Mouse (Mus musculus): ENCODE results near the gene Olfr222. TPM values are rescaled to one million over a fixed set of nuclear protein-coding genes. Genes with fewer than 3 reads are reported as not detected.
A peak's percentile ranks its signal among the peaks of the same experiment; 100 is the strongest.

The Olfr222 gene
- polyA plus RNA-seq, 1 experiment from 2014 or later, result not detected

GRCm38 (mm10) chr11:59530221-59530620 is 45.8 kb downstream of the Olfr222 start:
- no peak for TF ChIP-seq CTCF (IDR thresholded peaks at IDR 0.05; ENCODE audit: low read depth)
- H3K27ac ChIP-seq (ENCODE audit: low read depth), result no peak overlapping the region
- H3K4me1 ChIP-seq (ENCODE audit: insufficient read depth), result no peaks in the 10 kb centered on the region
- H3K9ac ChIP-seq, result no peak overlapping the region
- no peaks in the 10 kb centered on the region for H3K27me3 ChIP-seq (ENCODE audit: insufficient read depth, low read length)
- H3K36me3 ChIP-seq (ENCODE audit: insufficient read depth), result no peaks in the 10 kb centered on the region
- no peak for DNase-seq
- no peak for ATAC-seq (ENCODE audit: insufficient read depth)
- H3K4me3 ChIP-seq (ENCODE audit: low read depth, low read length), result no peak overlapping the region
- no peaks in the 10 kb centered on the region for H3K9me3 ChIP-seq (ENCODE audit: low read depth, low read length)
- WGBS, result 70% methylated on average over 5 of the region's 5 CpGs
- H3K4me2 ChIP-seq, result no peak overlapping the region

DNA sequence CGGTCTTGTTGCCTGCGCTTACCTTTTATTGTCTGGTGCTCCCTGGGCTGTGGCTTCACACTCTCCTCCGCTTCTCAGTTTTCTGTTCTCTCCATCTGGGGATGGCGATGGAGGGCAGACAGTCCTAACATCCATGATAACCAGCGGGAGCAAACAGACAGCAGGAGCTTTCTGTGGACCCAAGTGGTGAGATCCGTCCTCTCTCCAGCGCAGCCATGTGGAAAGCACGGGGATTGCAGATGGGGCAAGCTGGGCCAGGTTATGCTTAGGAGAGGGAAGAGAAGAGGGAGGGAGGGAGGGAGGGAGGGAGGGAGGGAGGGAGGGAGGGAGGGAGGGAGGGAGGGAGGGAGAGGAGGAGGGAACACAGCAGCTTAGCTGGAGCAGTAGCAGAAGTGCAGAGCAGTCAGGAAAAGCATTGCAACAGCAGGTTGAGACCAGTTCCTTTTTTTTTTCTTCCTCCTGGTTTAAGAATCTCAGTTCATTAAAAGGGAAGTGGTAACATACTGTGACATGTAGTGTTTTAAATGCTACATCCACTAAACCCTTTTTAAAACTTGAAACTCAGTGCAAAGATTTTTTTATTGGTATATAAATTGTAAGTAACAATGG is 49.5 kb downstream of the Olfr222 start, which contains the start of gene Zkscan17:
TSS of gene Zkscan17 (minus strand) at position 280 of the 609 bp plus-strand sequence.
- H3K27ac ChIP-seq (ENCODE audit: low read depth), result no peak within 1 kb of the TSS

GRCm38 (mm10) chr11:59525237-59525636 is 50.8 kb downstream of the Olfr222 start:
- Histone ChIP-seq H3K27me3 (ENCODE audit: insufficient read depth, low read length) (no peaks in the 10 kb centered on the region), H3K4me3 (ENCODE audit: low read depth, low read length) (no peak overlapping the region), H3K9me3 (ENCODE audit: low read depth, low read length) (no peaks in the 10 kb centered on the region), H3K27ac (ENCODE audit: low read depth) (no peak overlapping the region), H3K4me2 (no peak overlapping the region), H3K9ac (no peak overlapping the region), H3K36me3 (ENCODE audit: insufficient read depth) (no peaks in the 10 kb centered on the region), H3K4me1 (ENCODE audit: insufficient read depth) (no peaks in the 10 kb centered on the region)
- TF ChIP-seq CTCF (IDR thresholded peaks at IDR 0.05; ENCODE audit: low read depth), result peak; percentile 82
- DNase-seq (peak; percentile 93), ATAC-seq (ENCODE audit: insufficient read depth) (no peak)
- 7% methylated on average over 10 of the region's 10 CpGs for WGBS

More for the DNA sequence above, 49.5 kb downstream of the Olfr222 start, which contains the start of gene Zkscan17:
- Histone ChIP-seq H3K4me1 (ENCODE audit: insufficient read depth) (no peaks in the 10 kb centered on the region), H3K9ac (no peak within 1 kb of the TSS), H3K4me2 (no peak within 1 kb of the TSS), H3K36me3 (ENCODE audit: insufficient read depth) (no peaks in the 10 kb centered on the region), H3K9me3 (ENCODE audit: low read depth, low read length) (no peaks in the 10 kb centered on the region), H3K27me3 (ENCODE audit: insufficient read depth, low read length) (no peaks in the 10 kb centered on the region), H3K4me3 (ENCODE audit: low read depth, low read length) (no peak within 1 kb of the TSS)
- DNase-seq (no peak), ATAC-seq (ENCODE audit: insufficient read depth) (no peak)
- TF ChIP-seq CTCF (IDR thresholded peaks at IDR 0.05; ENCODE audit: low read depth), result peak; percentile 28
- 44% methylated on average over 8 of the region's 8 CpGs for WGBS

GRCm38 (mm10) chr11:59524150-59524549 is 51.9 kb downstream of the Olfr222 start:
- Histone ChIP-seq H3K36me3 (ENCODE audit: insufficient read depth) (no peaks in the 10 kb centered on the region), H3K27me3 (ENCODE audit: insufficient read depth, low read length) (no peaks in the 10 kb centered on the region), H3K4me2 (no peak overlapping the region), H3K27ac (ENCODE audit: low read depth) (no peak overlapping the region), H3K4me1 (ENCODE audit: insufficient read depth) (no peaks in the 10 kb centered on the region), H3K4me3 (ENCODE audit: low read depth, low read length) (no peak overlapping the region), H3K9me3 (ENCODE audit: low read depth, low read length) (no peaks in the 10 kb centered on the region), H3K9ac (no peak overlapping the region)
- 95% methylated on average over 2 of the region's 2 CpGs for WGBS
- DNase-seq, result no peak
- no peak for ATAC-seq (ENCODE audit: insufficient read depth)
- 0 out of 2 replicates have a peak, but pooled peaks have one; percentile 20 for TF ChIP-seq CTCF (IDR thresholded peaks at IDR 0.05; ENCODE audit: low read depth)

Other genes starting within 250 kb of the Olfr222 start
- not detected in 2 replicates for gene Prss38, start 200.6 kb downstream of the Olfr222 start, polyA plus RNA-seq (2014; fragmentation: Nextera tagmentation; extraction: Ambion mirVana)
- 11.5 and 11.7 TPM in 2 replicates for gene Jmjd4, start 126.2 kb downstream of the Olfr222 start, polyA plus RNA-seq (2014; fragmentation: Nextera tagmentation; extraction: Ambion mirVana)
- 87.3 and 97.4 TPM in 2 replicates for gene Snap47, start 125.0 kb downstream of the Olfr222 start, polyA plus RNA-seq (2014; fragmentation: Nextera tagmentation; extraction: Ambion mirVana)
- 7.7 and 8.7 TPM in 2 replicates for gene Zfp867, start 103.8 kb downstream of the Olfr222 start, polyA plus RNA-seq (2014; fragmentation: Nextera tagmentation; extraction: Ambion mirVana)
- gene Zkscan17, start 49.5 kb downstream of the Olfr222 start, polyA plus RNA-seq (2014; fragmentation: Nextera tagmentation; extraction: Ambion mirVana), result 27.6 and 30.9 TPM in 2 replicates
- gene Nlrp3, start 34.7 kb downstream of the Olfr222 start, polyA plus RNA-seq (2014; fragmentation: Nextera tagmentation; extraction: Ambion mirVana), result 0.12 and 0.50 TPM in 2 replicates
- gene Olfr223, start 17.1 kb upstream of the Olfr222 start, polyA plus RNA-seq (2014; fragmentation: Nextera tagmentation; extraction: Ambion mirVana), result not detected in 2 replicates
- gene Mprip, start 85.1 kb upstream of the Olfr222 start, polyA plus RNA-seq (2014; fragmentation: Nextera tagmentation; extraction: Ambion mirVana), result 128 and 145 TPM in 2 replicates
- 1.8 and 2.3 TPM in 2 replicates for gene Pld6, start 211.4 kb upstream of the Olfr222 start, polyA plus RNA-seq (2014; fragmentation: Nextera tagmentation; extraction: Ambion mirVana)
- 26.1 and 26.2 TPM in 2 replicates for gene Flcn, start 233.8 kb upstream of the Olfr222 start, polyA plus RNA-seq (2014; fragmentation: Nextera tagmentation; extraction: Ambion mirVana)